Mouse (Mus musculus) urinary bladder, adult 18-20 months (tissue): ENCODE results near the gene Ccdc84.
A peak's percentile ranks its signal among the peaks of the same experiment; 100 is the strongest.
"Not testable (repeated sequence)": the region's sequence is repeated elsewhere in the genome, so short reads cannot be mapped to it uniquely, and the experiment has no call there.

Experiments
- DNase-seq, 2 experiments: peaks; one replicate each; pipeline ENCODE4 v3.0.0; 2022; ENCODE audit warnings: low spot score in 2 of 2, mixed read lengths in 2 of 2

Ccdc84 gene

GRCm38 (mm10) chr9:44418519-44419385 is at the start of gene Ccdc84:
TSS of gene Ccdc84 (minus strand) at chr9:44418569.
- no peak for DNase-seq

- no peak for DNase-seq
Observed at GRCm38 (mm10) chr9:44461950-44462349, 43.6 kb upstream of the Ccdc84 start.

DNA sequence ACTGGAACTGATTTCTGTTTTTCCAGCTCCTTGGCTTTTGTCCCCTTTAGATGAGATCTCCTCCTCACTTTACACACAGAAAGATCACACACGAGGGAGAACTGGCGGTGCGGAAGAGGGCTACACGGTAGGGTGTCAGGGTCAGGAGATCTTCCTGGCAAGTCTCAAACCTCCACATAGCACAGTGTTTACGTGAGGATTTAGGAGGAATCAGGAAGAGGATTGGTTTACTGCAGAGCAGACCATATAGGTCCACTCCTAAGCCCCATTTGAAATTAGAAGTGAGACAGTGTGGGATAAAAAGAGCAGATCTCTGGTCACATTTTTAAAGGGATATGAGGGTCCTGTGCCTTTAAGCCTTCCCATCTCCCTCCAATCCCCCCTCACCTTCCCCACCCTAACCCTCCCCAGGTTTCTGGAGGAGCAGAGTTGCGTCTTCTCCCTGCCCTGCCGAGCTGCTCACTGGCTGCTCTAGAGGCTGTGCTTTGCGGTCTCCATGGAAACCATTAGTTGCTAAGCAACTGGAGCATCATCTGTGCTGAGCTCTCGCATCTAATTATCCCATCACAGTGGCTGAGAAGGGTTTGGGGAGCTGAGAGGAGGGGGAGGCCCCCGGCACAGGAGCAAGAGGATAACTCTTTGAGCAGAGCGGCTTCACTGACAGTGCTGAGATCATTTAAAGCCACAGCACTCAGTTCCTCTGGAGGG is 38.8 kb upstream of the Ccdc84 start:
- DNase-seq = peak in 1 of 2 experiments; percentile 27

DNA sequence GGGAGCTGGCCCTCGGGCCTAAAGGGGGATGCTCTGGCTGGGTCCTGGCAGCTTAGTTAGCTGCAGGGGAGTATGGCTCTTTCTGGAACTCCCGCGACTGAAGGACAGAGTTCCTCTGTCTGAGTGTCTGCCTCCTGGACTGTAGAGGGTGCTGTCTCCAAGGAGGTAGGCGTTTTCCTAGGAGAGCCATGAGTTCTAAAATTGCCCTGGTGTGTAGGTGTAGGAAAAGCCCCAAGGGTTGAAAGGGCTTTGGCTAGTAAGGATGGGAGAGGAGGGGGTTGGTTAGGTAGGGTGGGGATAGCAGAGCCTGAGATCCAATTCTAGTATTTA is 36.5 kb upstream of the Ccdc84 start, which contains the start of gene Upk2:
Upk2 (minus strand) TSS at position 86 of the 330 bp plus-strand sequence.
- DNase-seq = peak in 1 of 2 experiments; percentile 57

DNA sequence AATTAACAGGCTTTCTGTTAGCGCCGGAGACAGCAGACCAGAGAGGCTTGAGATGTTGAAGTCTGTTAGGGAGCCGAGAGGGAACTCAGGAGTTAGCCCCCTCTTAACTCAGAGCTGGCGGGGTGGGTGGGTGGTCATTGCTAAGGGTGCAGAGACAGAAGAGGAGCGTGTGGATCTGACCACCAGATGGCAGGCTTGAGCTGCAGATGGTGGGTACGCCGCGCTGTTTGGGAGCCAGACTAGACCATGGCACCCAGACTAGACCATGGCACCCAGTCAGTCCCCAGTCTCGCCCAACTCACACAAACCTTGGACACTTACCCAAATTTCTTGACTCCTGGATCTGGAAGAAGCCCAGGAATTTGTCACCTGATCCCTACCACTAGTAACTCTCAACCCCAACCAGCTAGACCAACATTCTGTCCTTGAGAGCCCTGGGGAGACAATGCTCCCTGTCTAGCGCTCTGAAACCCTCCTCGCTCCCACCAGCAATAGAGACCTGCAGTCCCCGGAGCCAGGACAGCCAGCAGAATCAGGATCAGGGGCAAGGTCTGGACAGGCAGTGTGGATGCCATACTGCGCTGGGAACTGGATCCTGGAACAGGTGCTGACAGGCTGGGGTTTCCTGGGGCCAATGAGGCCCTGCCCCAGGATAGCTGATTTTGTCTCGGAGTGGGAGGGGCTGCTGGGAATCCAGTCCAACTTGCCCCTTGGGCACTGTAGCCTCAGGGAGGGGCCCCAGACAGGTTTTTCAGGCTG is 35.9 kb upstream of the Ccdc84 start:
- DNase-seq = peak; percentile 84 to 85

DNA sequence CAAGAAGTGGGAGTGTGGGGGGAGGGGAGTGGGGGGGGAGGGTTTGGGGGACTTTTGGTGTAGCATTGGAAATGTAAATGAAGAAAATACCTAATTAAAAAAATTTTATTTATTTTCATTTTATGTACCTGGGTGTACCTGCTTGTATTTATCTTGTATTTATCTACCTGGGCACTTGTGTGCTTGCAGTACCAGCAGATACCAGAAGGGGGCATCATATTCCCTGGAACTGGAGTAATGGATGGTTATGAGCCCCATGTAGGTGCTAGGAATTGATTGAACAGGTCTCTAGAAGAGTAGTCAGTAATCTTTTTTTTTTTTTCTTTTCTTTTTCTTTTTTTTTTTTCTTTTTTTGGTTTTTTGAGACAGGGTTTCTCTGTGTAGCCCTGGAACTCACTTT is 32.0 kb upstream of the Ccdc84 start:
- no peak for DNase-seq

DNA sequence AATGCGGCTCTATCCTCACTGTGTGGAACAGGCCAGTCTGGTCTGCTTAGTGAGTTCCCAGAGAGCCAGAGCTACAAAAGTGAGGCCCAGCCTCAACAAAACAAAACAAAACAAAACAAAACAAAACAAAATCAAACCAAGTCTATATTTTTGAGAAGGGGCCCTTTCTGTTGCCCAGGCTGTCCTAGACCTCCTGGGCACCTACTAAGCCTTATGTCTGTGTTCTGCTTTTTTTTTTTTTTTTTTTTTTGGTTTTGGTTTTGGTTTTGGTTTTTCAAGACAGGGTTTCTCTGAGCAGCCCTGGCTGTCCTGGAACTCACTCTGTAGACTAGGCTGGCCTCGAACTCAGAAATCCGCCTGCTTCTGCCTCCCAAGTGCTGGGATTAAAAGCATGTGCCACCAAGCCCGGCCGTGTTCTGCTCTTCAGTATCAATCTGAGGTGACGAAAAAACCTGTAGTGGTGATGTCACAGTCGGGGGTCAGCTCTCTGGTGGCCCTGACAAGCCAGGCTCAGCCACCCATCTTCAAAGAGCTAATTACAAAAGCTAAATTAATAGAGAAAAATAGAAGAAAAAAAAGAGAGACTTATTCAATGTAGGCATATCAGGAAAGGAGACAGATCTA is 26.1 kb upstream of the Ccdc84 start:
- not testable (repeated sequence) for DNase-seq

DNA sequence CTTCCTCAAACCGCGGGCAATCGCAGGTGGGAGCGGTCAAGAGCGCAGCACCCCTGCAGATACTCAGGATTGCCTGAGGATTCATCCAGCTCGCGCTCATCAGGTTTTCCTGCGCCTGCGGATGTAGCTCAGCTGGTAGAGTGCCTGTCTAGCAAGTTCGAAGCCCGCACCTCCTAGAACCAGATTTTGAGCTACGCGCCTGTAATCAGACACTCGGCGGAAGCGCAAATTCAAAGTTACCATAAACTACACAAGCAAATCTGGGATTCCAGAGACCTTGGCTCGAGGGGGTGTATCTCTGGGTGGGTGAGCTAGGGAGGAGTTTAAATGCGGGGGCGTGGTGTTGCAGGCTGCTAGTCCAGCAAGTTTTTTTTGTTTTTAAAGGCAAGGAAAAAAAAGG is 22.6 kb upstream of the Ccdc84 start, which contains the start of gene Foxr1:
Foxr1 (minus strand) TSS at position 176 of the 400 bp plus-strand sequence.
- DNase-seq = no peak

DNA sequence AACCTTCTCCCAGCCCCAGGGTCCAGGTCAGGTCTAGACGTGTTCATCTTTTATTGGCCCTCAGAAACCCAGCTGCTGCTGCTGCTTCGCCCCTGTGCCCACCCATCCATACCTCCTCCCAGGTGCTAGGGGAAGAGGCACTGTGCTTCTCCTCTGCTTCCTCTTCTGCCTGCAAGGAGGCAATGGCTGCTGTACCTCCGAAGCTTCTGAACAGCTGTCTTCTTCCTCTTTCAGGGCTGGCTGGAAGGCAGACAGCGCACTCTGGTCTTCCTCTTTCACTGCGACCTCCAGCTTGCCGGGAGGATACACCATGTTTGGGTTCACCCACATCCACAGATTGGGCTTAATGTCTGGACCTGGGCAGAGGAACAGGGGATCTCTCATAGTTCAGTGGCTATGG is 17.4 kb upstream of the Ccdc84 start:
- DNase-seq = no peak

DNA sequence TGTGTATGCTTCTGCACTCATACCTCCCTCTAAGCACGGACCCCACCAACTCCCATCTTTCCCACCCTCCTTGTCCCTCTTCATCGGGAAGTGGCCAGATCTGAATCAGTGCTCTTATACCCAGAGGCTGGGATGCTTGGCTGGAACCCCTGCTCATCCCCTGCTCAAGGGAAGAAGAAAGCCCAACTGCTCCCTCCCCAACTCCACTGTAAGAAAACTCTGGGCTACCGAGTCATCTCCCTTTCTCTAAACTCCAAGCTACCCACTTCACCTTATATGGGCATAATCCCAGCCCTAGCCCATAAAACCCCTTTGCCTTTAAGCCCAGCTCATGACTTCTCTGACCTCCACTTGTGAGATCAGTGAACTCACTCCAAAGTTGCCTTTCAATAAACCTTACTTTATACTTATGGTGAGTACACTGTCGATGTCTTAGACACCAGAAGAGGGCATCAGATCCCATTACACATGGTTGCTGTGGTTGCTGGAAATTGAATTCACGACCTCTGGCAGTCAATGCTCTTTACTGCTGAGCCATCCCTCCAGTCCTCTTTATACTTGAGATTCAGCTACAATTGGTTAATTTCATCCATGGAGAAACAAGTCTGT is 14.3 kb upstream of the Ccdc84 start:
- DNase-seq = no peak

DNA sequence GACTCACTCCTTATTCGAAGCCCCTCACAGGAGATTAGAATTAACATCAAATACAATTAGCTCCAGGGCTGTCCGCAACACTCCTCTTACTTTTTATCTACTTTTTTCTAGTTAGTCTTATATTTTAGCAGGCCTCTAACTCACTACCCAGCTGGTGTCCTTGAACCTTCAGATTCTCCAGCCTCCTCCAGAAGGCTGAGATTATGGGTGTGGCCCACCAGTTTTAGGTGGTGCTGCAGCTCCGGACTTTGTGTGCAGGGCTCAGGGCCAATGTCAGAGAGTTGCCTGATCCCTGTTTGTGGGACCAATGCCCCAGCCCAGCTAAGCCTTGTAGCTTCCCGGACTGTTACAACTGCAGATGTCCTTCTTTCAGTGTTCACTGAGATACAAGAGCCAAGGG is 5.2 kb upstream of the Ccdc84 start:
- DNase-seq = no peak

DNA sequence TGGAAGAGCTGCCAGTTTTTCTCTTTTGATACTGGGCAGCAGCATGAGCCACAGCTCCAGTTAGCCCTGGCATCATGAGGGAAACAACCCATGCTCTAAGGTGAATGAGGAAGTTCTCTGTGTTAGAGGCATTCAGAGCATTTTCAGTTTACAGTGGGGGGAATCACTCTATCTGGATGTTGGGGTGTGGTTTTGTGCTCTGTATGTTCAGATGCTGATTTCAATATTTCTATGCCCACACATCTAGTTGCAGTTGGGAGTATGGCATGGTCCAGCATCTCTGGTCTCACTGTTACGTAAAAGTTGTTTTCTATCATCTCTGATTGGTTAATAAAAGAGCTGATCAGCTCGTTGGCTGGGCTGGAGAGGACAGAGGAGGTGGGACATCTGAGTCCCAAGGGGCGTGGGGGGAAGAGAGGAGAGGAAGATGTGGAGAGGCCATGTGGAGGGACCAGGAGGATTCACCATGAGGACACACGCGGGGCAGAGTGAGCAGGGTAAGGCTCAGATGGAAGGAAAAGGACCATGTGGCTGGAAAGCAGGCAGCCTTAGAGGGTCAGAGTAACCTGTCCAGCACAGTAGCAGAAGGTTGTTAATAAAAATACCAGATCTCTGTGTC is 2.0 kb upstream of the Ccdc84 start:
- DNase-seq = no peak

GRCm38 (mm10) chr9:44419730-44420129 is 1.4 kb upstream of the Ccdc84 start:
- not testable (repeated sequence) for DNase-seq

GRCm38 (mm10) chr9:44417892-44418363 is 441 bp downstream of the Ccdc84 start:
- DNase-seq = peak; percentile 91 to 97

GRCm38 (mm10) chr9:44417156-44417891 is 1.0 kb downstream of the Ccdc84 start:
- no peak for DNase-seq

- no peak for DNase-seq
Observed at GRCm38 (mm10) chr9:44412781-44413180, 5.6 kb downstream of the Ccdc84 start.

- DNase-seq = no peak
Observed at GRCm38 (mm10) chr9:44412306-44412705, 6.1 kb downstream of the Ccdc84 start.

DNA sequence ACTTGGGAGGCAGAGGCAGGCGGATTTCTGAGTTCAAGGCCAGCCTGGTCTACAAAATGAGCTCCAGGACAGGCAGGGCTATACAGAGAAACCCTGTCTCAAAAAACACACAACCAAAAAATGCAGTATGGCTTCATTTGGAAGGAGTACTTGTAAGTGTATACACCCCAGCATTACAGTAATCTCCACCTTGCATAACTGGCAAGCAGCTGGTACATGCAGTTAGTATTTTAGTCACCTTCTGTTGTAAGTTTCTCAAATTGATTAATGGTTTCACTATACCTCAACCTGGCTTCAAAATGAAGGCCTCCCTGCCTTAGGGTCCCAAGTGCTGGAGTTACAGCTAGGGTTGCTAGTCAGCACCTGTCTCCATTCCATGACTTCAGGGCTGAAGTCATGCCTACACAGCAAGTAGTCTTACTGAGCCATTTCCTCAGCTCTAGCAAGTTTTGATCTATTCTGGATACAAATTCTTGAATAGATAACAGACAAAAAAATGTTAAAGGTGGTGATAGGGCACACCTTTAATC is 6.7 kb downstream of the Ccdc84 start:
- DNase-seq = no peak

- DNase-seq = no peak
Observed at GRCm38 (mm10) chr9:44410647-44411336, 7.6 kb downstream of the Ccdc84 start.
